Mouse (Mus musculus) E14TG2a.4 (cell line): ENCODE results near the gene Bdh1.

ENCODE experiments used
- H3K27me3 ChIP-seq: 2 replicates; pipeline ENCODE4 v1.6.1; 2014; ENCODE audit warnings: low read length, control low read depth; ENCODE audit not compliant: insufficient read depth
- H3K36me3 ChIP-seq: 2 replicates; pipeline ENCODE4 v1.6.1; 2014; ENCODE audit warnings: low read length, control low read depth; ENCODE audit not compliant: insufficient read depth
- H3K4me1 ChIP-seq: replicated peaks from 2 replicates; pipeline ENCODE4 v1.6.1; 2014; ENCODE audit warnings: low read depth, low read length, control low read depth
- H3K4me3 ChIP-seq: replicated peaks from 2 replicates; pipeline ENCODE4 v1.5.1; 2014; ENCODE audit warnings: mild to moderate bottlenecking, low read length
- H3K9me3 ChIP-seq: 2 replicates; pipeline ENCODE4 v1.6.1; 2014; ENCODE audit warnings: low read length, control low read depth
- CTCF ChIP-seq: conservative IDR thresholded peaks from 2 replicates; pipeline ENCODE4 v1.5.1; 2014; ENCODE audit warnings: low read length
- NANOG ChIP-seq: IDR thresholded peaks from 2 replicates; pipeline ENCODE4 v1.6.1; 2014; ENCODE audit warnings: borderline replicate concordance, low read length, mixed read lengths
- POU5F1 ChIP-seq: IDR thresholded peaks from 2 replicates; pipeline ENCODE4 v1.6.1; 2014; ENCODE audit warnings: low read length, borderline replicate concordance

Gene Bdh1

DNA sequence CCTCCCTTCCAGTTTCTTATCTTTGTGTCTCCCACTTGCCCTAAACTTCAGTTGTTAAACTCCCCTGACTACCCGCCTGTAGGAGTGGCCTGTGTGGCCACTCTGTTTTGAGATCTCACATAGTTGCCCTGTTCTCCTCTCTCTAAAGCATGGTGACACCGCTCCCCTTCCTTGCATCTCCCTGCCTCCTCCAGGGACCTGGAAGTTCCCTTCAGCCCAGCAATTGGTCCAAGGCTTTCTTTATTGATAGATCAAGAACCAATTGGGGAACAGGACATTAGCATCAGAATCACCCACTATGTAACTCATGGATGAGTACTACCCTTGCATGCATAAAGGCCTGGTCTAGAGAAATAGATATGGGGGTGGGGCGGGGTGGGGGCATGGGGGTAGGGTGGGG, 65.2 kb downstream of the Bdh1 start:
- Histone ChIP-seq H3K9me3 (no peaks in the 10 kb centered on the region), H3K4me1 (peaks cover 25% of the 10 kb centered on the region), H3K36me3 (no peaks in the 10 kb centered on the region), H3K4me3 (no peak overlapping the region), H3K27me3 (peaks cover 13% of the 10 kb centered on the region)
- TF ChIP-seq POU5F1 (no peak), NANOG (no peak), CTCF (no peak)

DNA sequence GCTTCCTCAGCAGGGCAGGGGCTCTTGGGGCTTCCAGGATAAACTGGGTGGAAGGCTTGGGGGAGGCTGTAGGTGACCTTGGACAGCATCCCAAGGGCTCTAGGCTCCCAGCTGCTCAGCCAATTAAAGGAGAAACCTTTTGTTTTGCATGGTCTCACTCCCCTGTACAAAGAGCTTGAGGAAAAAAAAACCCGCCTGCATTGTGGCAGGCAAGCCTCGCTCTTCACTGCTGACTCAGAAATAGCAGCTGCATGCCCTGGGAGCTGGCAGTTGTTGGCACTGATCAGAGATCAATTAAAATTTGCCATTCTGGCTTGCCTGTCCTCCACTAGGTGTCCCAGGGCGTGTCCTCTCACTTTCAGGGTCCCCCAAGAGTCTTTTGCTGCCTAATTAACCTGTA, 67.0 kb downstream of the Bdh1 start:
- Histone ChIP-seq H3K27me3 (peaks cover 20% of the 10 kb centered on the region), H3K4me3 (no peak overlapping the region), H3K36me3 (no peaks in the 10 kb centered on the region), H3K9me3 (no peaks in the 10 kb centered on the region), H3K4me1 (peaks cover 44% of the 10 kb centered on the region)
- no peak for TF ChIP-seq POU5F1
- TF ChIP-seq CTCF, result no peak
- no peak for TF ChIP-seq NANOG

DNA sequence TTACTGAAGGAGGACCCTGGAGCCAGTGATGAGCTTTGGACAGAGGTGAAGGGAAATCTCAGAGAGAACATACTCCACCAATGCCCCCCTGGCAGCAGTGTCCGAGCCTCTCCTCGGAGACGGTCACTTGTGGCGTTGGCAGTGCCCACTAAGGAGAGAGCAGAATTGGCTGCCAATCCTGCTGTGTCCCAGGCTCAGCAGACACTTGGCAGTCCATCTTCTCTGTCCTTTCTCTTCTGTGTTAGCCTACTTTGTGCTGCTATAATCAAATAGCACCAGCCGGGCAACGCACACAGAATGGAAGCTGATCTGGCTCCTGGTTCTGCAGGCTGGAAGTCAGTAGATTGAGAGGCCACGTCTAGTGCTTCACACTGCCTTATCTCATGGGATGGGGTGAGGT, 68.9 kb downstream of the Bdh1 start:
- Histone ChIP-seq H3K4me3 (no peak overlapping the region), H3K36me3 (no peaks in the 10 kb centered on the region), H3K9me3 (no peaks in the 10 kb centered on the region), H3K27me3 (peaks cover 21% of the 10 kb centered on the region), H3K4me1 (peaks cover 58% of the 10 kb centered on the region)
- no peak for TF ChIP-seq POU5F1
- TF ChIP-seq CTCF, result no peak
- no peak for TF ChIP-seq NANOG

DNA sequence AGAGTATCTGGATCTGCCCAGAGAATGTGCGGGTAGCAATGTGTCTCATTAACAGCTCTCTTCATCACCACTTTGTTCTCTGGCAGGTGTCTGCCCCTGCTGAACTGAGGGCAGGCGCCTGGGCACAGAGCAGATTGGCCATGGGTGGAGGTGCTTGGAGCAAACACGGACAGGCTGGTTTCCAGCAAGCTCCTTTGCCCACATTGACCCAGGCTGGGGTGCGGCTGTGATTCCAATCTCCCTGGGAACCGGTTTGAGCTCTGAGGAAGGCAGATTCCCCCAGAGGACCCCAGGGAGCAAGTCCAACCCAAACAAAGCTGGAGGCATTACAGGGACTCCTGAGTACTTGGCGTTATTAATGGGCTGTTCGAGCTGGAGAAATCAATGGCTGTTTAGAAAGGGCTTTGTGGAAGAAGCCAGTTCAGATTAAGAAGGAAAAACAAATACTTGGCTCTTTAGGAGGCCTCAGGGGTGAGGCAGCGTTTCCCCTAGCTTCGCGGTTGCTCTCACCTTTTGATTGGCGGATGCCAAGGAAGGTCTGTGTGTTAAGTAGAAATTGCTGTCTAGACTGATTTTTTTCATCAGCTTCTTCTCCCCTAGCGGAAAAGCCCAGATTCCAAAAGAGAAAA, 71.0 kb downstream of the Bdh1 start:
- peak overlapping the region; percentile 5; the same call in 1 of the 2 replicates for H3K4me3 ChIP-seq
- no peaks in the 10 kb centered on the region for H3K9me3 ChIP-seq
- H3K4me1 ChIP-seq, result peaks cover 52% of the 10 kb centered on the region
- peaks cover 21% of the 10 kb centered on the region for H3K27me3 ChIP-seq
- no peak for TF ChIP-seq NANOG
- TF ChIP-seq POU5F1, result no peak
- no peak for TF ChIP-seq CTCF
- H3K36me3 ChIP-seq, result no peaks in the 10 kb centered on the region

DNA sequence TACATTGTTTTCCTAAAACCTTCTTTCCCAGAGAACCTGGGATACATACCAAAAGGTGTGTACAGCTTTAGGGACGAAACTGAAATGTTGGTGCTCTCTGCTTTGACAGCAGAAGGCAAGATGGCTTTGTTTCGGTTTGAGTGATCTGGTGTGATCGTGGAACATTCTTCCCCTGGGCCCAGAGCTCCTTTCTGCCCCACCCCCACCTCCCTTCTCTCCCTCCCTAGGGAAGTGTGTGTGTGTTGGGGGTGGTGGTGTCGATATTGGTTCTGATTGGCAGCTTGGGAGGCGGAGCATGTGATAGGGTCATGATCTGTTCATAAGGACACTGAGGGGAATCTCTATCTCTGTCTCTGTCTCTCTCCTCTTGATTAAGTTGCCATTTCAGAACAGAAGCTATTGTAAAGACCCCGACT, 71.5 kb downstream of the Bdh1 start:
- H3K4me3 ChIP-seq, result no peak overlapping the region
- H3K4me1 ChIP-seq, result peaks cover 47% of the 10 kb centered on the region
- no peaks in the 10 kb centered on the region for H3K36me3 ChIP-seq
- no peak for TF ChIP-seq POU5F1
- TF ChIP-seq CTCF, result no peak
- TF ChIP-seq NANOG, result no peak
- peaks cover 21% of the 10 kb centered on the region for H3K27me3 ChIP-seq
- H3K9me3 ChIP-seq, result no peaks in the 10 kb centered on the region

DNA sequence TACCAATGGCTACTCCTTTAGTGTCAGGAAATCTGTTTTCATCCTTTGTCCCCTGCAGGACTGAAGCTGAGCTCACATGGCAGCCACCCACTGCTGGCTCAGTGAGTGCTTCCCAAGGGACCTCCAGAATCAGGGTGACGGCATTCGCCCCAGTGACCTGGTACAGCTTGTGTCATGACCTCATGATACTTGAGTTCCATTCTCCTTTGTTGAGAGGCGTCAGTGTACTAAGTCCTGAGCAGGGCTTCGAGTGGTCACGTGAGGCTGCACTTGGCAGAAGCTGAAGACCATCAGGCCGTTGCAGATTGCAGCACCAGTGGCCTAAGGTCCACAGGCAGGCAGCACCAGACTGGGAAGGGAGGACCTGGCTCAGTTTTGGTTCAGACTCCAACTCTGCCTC, 71.9 kb downstream of the Bdh1 start:
- H3K36me3 ChIP-seq, result no peaks in the 10 kb centered on the region
- H3K9me3 ChIP-seq, result no peaks in the 10 kb centered on the region
- no peak overlapping the region for H3K4me3 ChIP-seq
- peaks cover 43% of the 10 kb centered on the region for H3K4me1 ChIP-seq
- H3K27me3 ChIP-seq, result peaks cover 21% of the 10 kb centered on the region
- TF ChIP-seq POU5F1 (no peak), CTCF (no peak), NANOG (no peak)

DNA sequence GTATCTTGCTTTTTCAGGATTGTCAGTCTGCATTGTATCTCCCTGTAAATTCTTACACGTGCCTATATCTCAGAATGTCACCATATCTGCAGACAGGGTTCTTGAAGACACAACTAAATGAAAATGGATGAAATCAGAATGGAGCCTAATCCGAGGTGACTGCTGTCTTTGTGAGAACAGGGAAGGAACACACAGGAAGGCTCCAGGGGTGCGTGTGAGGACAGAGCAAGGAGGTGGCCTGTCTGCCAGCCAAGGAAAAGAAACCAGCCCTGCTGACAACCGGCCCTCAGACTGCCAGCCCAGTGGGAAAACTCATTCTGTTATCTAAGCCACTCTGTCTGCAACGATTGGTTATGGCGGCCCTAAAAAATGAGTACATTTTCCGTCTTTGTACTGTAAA, 73.3 kb downstream of the Bdh1 start:
- Histone ChIP-seq H3K36me3 (no peaks in the 10 kb centered on the region), H3K27me3 (peaks cover 24% of the 10 kb centered on the region), H3K9me3 (no peaks in the 10 kb centered on the region), H3K4me1 (peaks cover 33% of the 10 kb centered on the region), H3K4me3 (no peak overlapping the region)
- TF ChIP-seq POU5F1 (no peak), CTCF (no peak), NANOG (no peak)

DNA sequence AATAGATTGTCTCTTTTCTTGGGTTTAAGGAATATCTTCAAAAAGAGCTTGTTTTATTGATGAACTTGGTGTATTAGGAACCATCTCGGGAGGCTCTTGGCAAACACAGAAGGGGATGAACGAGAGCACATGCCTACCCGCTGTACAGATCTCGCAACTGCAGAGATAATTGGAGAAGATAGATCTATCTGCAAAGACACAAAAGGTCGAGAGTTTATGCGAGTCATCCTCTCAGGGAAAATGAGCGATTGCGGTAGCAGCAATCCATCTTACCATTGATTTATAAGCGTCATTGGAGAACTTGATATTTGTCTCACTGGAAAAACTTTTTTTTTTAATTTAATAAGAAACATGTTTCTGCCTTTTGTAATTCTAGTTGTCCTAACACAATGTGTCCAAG, 73.7 kb downstream of the Bdh1 start:
- TF ChIP-seq CTCF (no peak), POU5F1 (no peak), NANOG (no peak)
- Histone ChIP-seq H3K36me3 (no peaks in the 10 kb centered on the region), H3K9me3 (no peaks in the 10 kb centered on the region), H3K4me1 (peaks cover 33% of the 10 kb centered on the region), H3K27me3 (peaks cover 27% of the 10 kb centered on the region), H3K4me3 (no peak overlapping the region)

DNA sequence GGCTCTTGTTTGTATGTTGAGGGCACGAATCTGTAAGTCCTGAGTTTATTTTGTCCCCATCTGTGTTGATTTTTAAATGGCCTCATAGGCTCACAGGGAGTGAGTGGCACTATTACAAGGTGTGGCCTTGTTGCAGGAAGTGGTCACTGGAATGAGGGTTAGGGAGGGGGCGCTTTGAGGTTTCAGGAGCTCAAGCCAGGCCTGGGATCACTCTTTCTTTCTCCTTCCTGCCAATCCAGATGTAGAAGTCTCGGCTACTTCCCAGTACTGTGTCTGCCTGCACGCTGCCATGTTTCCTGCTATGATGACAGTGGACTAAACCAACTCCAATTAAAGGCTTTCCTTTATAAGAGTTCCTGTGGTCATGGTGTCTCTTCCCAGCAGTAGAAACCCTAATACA, 76.3 kb downstream of the Bdh1 start:
- H3K27me3 ChIP-seq, result peaks cover 13% of the 10 kb centered on the region; the same call in 1 of the 2 replicates
- no peak overlapping the region for H3K4me3 ChIP-seq
- H3K4me1 ChIP-seq, result peaks cover 28% of the 10 kb centered on the region
- TF ChIP-seq CTCF (no peak), NANOG (no peak), POU5F1 (no peak)
- no peaks in the 10 kb centered on the region for H3K9me3 ChIP-seq
- H3K36me3 ChIP-seq, result no peaks in the 10 kb centered on the region
